Mouse (Mus musculus) hindbrain, embryonic 15.5 days (tissue): ENCODE measurements around the gene Gm17490. TPM values are rescaled to one million over a fixed set of nuclear protein-coding genes. Genes with fewer than 3 reads are reported as not detected.

Experiments used
- ATAC-seq: fragments of 200-750 bp; cut with Nextera tagmentation; 2 replicates; pipeline ENCODE4 v1.8.0; 2017; ENCODE audit warnings: low read depth, moderate number of reproducible peaks, moderate TSS enrichment; ENCODE audit not compliant: low FRiP score
- H3K27ac ChIP-seq: fragments of 300-500 bp; sonication (generic); replicated peaks from 2 replicates; pipeline ENCODE4 v1.5.1; 2015; ENCODE audit warnings: mild to moderate bottlenecking, inconsistent platforms
- H3K27me3 ChIP-seq: fragments of 300-500 bp; sonication (generic); 2 replicates; pipeline ENCODE4 v1.6.1; 2015; ENCODE audit warnings: control low read depth, inconsistent platforms
- H3K36me3 ChIP-seq: fragments of 300-500 bp; sonication (generic); 2 replicates; pipeline ENCODE4 v1.6.1; 2015; ENCODE audit warnings: control low read depth, inconsistent platforms
- H3K4me1 ChIP-seq: fragments of 300-500 bp; sonication (generic); replicated peaks from 2 replicates; pipeline ENCODE4 v1.6.1; 2015; ENCODE audit warnings: control low read depth, inconsistent platforms
- H3K4me2 ChIP-seq: fragments of 300-500 bp; sonication (generic); 2 replicates; pipeline ENCODE4 v1.6.1; 2015; ENCODE audit warnings: moderate library complexity, mild to moderate bottlenecking, inconsistent platforms
- H3K4me3 ChIP-seq: fragments of 300-500 bp; sonication (generic); 2 replicates; pipeline ENCODE4 v1.5.1; 2015; ENCODE audit warnings: mild to moderate bottlenecking, inconsistent platforms
- H3K9ac ChIP-seq: fragments of 300-500 bp; sonication (generic); 2 replicates; pipeline ENCODE4 v1.6.1; 2015; ENCODE audit warnings: inconsistent platforms
- H3K9me3 ChIP-seq: fragments of 300-500 bp; sonication (generic); 2 replicates; pipeline ENCODE4 v1.6.1; 2016; ENCODE audit warnings: control low read depth, inconsistent platforms
- WGBS: fragments of 180-500 bp; shearing (Covaris S2); methylation state at CpG from one replicate; pipeline ENCODE4 v1.1.7; 2015; 5-methylcytosine and 5-hydroxymethylcytosine counted together
- polyA plus RNA-seq: library from polyadenylated mRNA; unstranded; fragments of >200 nt; fragmentation: Nextera tagmentation; extraction: Ambion mirVana; gene quantifications from 2 replicates; pipeline ENCODE4 v1.2.1, GENCODE M21; 2015

Gene Gm17490
- polyA plus RNA-seq, 1 experiment from 2014 or later, result not detected

- Histone ChIP-seq H3K4me3 (no peak overlapping the region), H3K27me3 (no peaks in the 10 kb centered on the region), H3K27ac (no peak overlapping the region), H3K36me3 (no peaks in the 10 kb centered on the region), H3K4me2 (no peak overlapping the region), H3K9ac (no peak overlapping the region), H3K4me1 (no peaks in the 10 kb centered on the region), H3K9me3 (no peaks in the 10 kb centered on the region)
- no peak for ATAC-seq
- 62% methylated on average over 6 of the region's 6 CpGs for WGBS
Measured at GRCm38 (mm10) chr2:11653330-11653729, 27.3 kb upstream of the Gm17490 start.

- 87% methylated on average over 2 of the region's 2 CpGs for WGBS
- H3K36me3 ChIP-seq, result no peaks in the 10 kb centered on the region
- no peaks in the 10 kb centered on the region for H3K4me1 ChIP-seq
- no peak overlapping the region for H3K4me3 ChIP-seq
- H3K4me2 ChIP-seq, result no peak overlapping the region
- no peak overlapping the region for H3K27ac ChIP-seq
- no peak for ATAC-seq
- no peaks in the 10 kb centered on the region for H3K27me3 ChIP-seq
- no peak overlapping the region for H3K9ac ChIP-seq
- no peaks in the 10 kb centered on the region for H3K9me3 ChIP-seq
Measured at GRCm38 (mm10) chr2:11652780-11653179, 26.7 kb upstream of the Gm17490 start.

GRCm38 (mm10) chr2:11652196-11652595 is 26.1 kb upstream of the Gm17490 start:
- Histone ChIP-seq H3K36me3 (no peaks in the 10 kb centered on the region), H3K4me1 (no peaks in the 10 kb centered on the region), H3K4me2 (no peak overlapping the region), H3K4me3 (no peak overlapping the region), H3K27me3 (no peaks in the 10 kb centered on the region), H3K27ac (no peak overlapping the region), H3K9me3 (no peaks in the 10 kb centered on the region), H3K9ac (no peak overlapping the region)
- WGBS, result 89% methylated on average over 3 of the region's 3 CpGs
- no peak for ATAC-seq

- no peak overlapping the region for H3K4me2 ChIP-seq
- no peak for ATAC-seq
- no peak overlapping the region for H3K27ac ChIP-seq
- no peaks in the 10 kb centered on the region for H3K36me3 ChIP-seq
- no peaks in the 10 kb centered on the region for H3K9me3 ChIP-seq
- WGBS, result 56% methylated on average over 3 of the region's 3 CpGs
- no peaks in the 10 kb centered on the region for H3K4me1 ChIP-seq
- no peak overlapping the region for H3K4me3 ChIP-seq
- H3K27me3 ChIP-seq, result no peaks in the 10 kb centered on the region
- no peak overlapping the region for H3K9ac ChIP-seq
Measured at GRCm38 (mm10) chr2:11651476-11651875, 25.4 kb upstream of the Gm17490 start.

GRCm38 (mm10) chr2:11645297-11645696 is 19.2 kb upstream of the Gm17490 start:
- Histone ChIP-seq H3K27me3 (no peaks in the 10 kb centered on the region), H3K36me3 (no peaks in the 10 kb centered on the region), H3K4me1 (no peaks in the 10 kb centered on the region), H3K4me3 (no peak overlapping the region), H3K9ac (no peak overlapping the region), H3K27ac (no peak overlapping the region), H3K4me2 (no peak overlapping the region), H3K9me3 (no peaks in the 10 kb centered on the region)
- WGBS, result 92% methylated on average over 2 of the region's 2 CpGs
- no peak for ATAC-seq

GRCm38 (mm10) chr2:11644057-11644456 is 18.0 kb upstream of the Gm17490 start:
- no peaks in the 10 kb centered on the region for H3K9me3 ChIP-seq
- no peaks in the 10 kb centered on the region for H3K4me1 ChIP-seq
- H3K4me2 ChIP-seq, result no peak overlapping the region
- H3K9ac ChIP-seq, result no peak overlapping the region
- WGBS, result 76% methylated on average over 1 of the region's 1 CpGs
- H3K36me3 ChIP-seq, result no peaks in the 10 kb centered on the region
- ATAC-seq, result no peak
- H3K27me3 ChIP-seq, result no peaks in the 10 kb centered on the region
- no peak overlapping the region for H3K27ac ChIP-seq
- no peak overlapping the region for H3K4me3 ChIP-seq

- no peak within 1 kb of the TSS for H3K9ac ChIP-seq
- H3K4me3 ChIP-seq, result no peak within 1 kb of the TSS
- no peak within 1 kb of the TSS for H3K27ac ChIP-seq
- 88% methylated on average over 3 of the region's 3 CpGs for WGBS
- no peaks in the 10 kb centered on the region for H3K9me3 ChIP-seq
- no peak for ATAC-seq
- H3K36me3 ChIP-seq, result no peaks in the 10 kb centered on the region
- H3K4me2 ChIP-seq, result no peak within 1 kb of the TSS
- no peaks in the 10 kb centered on the region for H3K4me1 ChIP-seq
- no peaks in the 10 kb centered on the region for H3K27me3 ChIP-seq
Measured at GRCm38 (mm10) chr2:11642451-11642941, 16.4 kb upstream of the Gm17490 start, which contains the start of gene Il2ra. TSS of gene Il2ra (plus strand) at chr2:11642807.

- Histone ChIP-seq H3K4me2 (no peak overlapping the region), H3K4me1 (no peaks in the 10 kb centered on the region), H3K9me3 (no peaks in the 10 kb centered on the region), H3K9ac (no peak overlapping the region), H3K27ac (no peak overlapping the region), H3K27me3 (no peaks in the 10 kb centered on the region), H3K36me3 (no peaks in the 10 kb centered on the region), H3K4me3 (no peak overlapping the region)
- no peak for ATAC-seq
- WGBS, result 82% methylated on average over 1 of the region's 1 CpGs
Measured at GRCm38 (mm10) chr2:11637115-11637514, 11.1 kb upstream of the Gm17490 start.

GRCm38 (mm10) chr2:11636138-11636480 is 10.0 kb upstream of the Gm17490 start:
- Histone ChIP-seq H3K4me1 (no peaks in the 10 kb centered on the region), H3K4me2 (no peak overlapping the region), H3K4me3 (no peak overlapping the region), H3K9me3 (no peaks in the 10 kb centered on the region), H3K27ac (no peak overlapping the region), H3K9ac (no peak overlapping the region), H3K36me3 (no peaks in the 10 kb centered on the region), H3K27me3 (no peaks in the 10 kb centered on the region)
- ATAC-seq, result no peak
- 84% methylated on average over 3 of the region's 3 CpGs for WGBS

GRCm38 (mm10) chr2:11635471-11636137 is 9.5 kb upstream of the Gm17490 start:
- Histone ChIP-seq H3K27ac (no peak overlapping the region), H3K9me3 (no peaks in the 10 kb centered on the region), H3K36me3 (no peaks in the 10 kb centered on the region), H3K4me2 (no peak overlapping the region), H3K27me3 (no peaks in the 10 kb centered on the region), H3K4me3 (no peak overlapping the region), H3K9ac (no peak overlapping the region), H3K4me1 (no peaks in the 10 kb centered on the region)
- ATAC-seq, result no peak
- 93% methylated on average over 5 of the region's 5 CpGs for WGBS

- no peak overlapping the region for H3K9ac ChIP-seq
- no peak overlapping the region for H3K4me2 ChIP-seq
- no peak overlapping the region for H3K4me3 ChIP-seq
- no peak overlapping the region for H3K27ac ChIP-seq
- ATAC-seq, result no peak
- no peaks in the 10 kb centered on the region for H3K4me1 ChIP-seq
- H3K27me3 ChIP-seq, result no peaks in the 10 kb centered on the region
- WGBS, result 85% methylated on average over 6 of the region's 6 CpGs
- H3K9me3 ChIP-seq, result no peaks in the 10 kb centered on the region
- H3K36me3 ChIP-seq, result no peaks in the 10 kb centered on the region
Measured at GRCm38 (mm10) chr2:11635035-11635434, 9.0 kb upstream of the Gm17490 start.

GRCm38 (mm10) chr2:11623726-11624125 is 2.3 kb downstream of the Gm17490 start:
- no peaks in the 10 kb centered on the region for H3K4me1 ChIP-seq
- H3K4me2 ChIP-seq, result no peak overlapping the region
- ATAC-seq, result no peak
- no peak overlapping the region for H3K27ac ChIP-seq
- no peaks in the 10 kb centered on the region for H3K9me3 ChIP-seq
- H3K4me3 ChIP-seq, result no peak overlapping the region
- H3K9ac ChIP-seq, result no peak overlapping the region
- no peaks in the 10 kb centered on the region for H3K36me3 ChIP-seq
- 89% methylated on average over 2 of the region's 2 CpGs for WGBS
- no peaks in the 10 kb centered on the region for H3K27me3 ChIP-seq

- H3K36me3 ChIP-seq, result no peaks in the 10 kb centered on the region
- 88% methylated on average over 8 of the region's 8 CpGs for WGBS
- H3K27ac ChIP-seq, result no peak overlapping the region
- no peak overlapping the region for H3K4me3 ChIP-seq
- no peaks in the 10 kb centered on the region for H3K9me3 ChIP-seq
- H3K4me1 ChIP-seq, result no peaks in the 10 kb centered on the region
- H3K27me3 ChIP-seq, result no peaks in the 10 kb centered on the region
- no peak for ATAC-seq
- no peak overlapping the region for H3K4me2 ChIP-seq
- no peak overlapping the region for H3K9ac ChIP-seq
Measured at GRCm38 (mm10) chr2:11623173-11623572, 2.9 kb downstream of the Gm17490 start.
